Mouse (Mus musculus) subcutaneous adipose tissue, adult 2 months (tissue): Measurements from ENCODE around the gene Mbd3l1. TPM values are rescaled to one million over a fixed set of nuclear protein-coding genes. Genes with fewer than 3 reads are reported as not detected.

ENCODE experiments used
- polyA plus RNA-seq: library from polyadenylated mRNA; depleted of rRNA; stranded (reverse); fragments of >200 nt; gene quantifications from 2 replicates; pipeline ENCODE4 v1.2.3, GENCODE M21; 2012; ENCODE audit warnings: low replicate concordance; rRNA removed

Mbd3l1 gene
- polyA plus RNA-seq = not detected in 2 replicates

DNA sequence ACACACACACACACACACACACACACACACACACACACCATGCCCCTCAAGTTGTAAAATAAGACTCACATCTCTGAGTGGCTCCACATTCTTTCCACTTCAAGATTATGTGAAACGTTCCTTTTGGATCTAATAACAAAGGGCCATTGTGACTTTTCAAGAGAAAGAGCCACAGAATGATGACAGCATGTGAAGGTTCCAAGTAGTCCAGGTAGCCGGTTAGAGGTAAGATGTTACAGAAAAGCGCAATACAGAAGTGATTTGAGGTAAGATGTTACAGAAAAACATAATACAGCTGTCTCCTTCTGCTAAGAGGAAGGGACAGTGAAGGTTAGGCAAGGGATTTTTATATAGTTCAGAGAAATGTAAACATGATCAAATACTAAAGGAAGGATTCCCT, at the start of gene Mbd3l1, which contains the start of gene Zfp558:
Gene Mbd3l1 (plus strand): TSS at position 192 of the 400 bp plus-strand sequence.
Gene Zfp558 (minus strand): TSS at position 101 of the 400 bp plus-strand sequence.

DNA sequence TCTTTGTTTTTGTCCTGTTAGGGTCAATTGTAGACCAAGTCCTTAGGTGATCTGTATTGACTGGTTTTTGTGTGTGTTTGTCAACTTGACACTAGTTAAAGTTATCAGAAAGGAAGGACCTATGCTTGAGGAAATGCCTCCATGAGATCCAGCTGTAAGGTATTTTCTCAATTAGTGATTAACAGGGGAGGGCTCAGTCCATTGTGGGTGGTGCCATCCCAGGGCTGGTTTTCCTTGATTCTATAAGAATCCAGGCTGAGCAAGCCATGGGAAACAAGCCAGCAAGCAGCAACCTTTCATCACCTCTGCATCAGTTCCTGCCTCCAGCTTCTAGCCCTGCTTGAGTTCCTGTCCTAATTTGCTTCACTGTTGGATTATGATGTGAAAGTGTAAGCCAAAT, 47.8 kb upstream of the Mbd3l1 start, which contains the start of gene Mbd3l2:
Gene Mbd3l2 (plus strand): TSS at position 301 of the 400 bp plus-strand sequence.

Other genes starting within 250 kb of the Mbd3l1 start
- gene Chordc1, start 186.2 kb upstream of the Mbd3l1 start, polyA plus RNA-seq = 17.1 and 34.3 TPM in 2 replicates
- 5.1 and 7.5 TPM in 2 replicates for gene Naalad2, start 75.4 kb upstream of the Mbd3l1 start, polyA plus RNA-seq
- gene Ubtfl1, start 73.9 kb upstream of the Mbd3l1 start, polyA plus RNA-seq = not detected in 2 replicates
- gene Mbd3l2, start 47.7 kb upstream of the Mbd3l1 start, polyA plus RNA-seq = not detected in 2 replicates
- gene Zfp558, start 91 bp upstream of the Mbd3l1 start, polyA plus RNA-seq = 0.42 and 0.82 TPM in 2 replicates
- gene Muc16, start 196.2 kb downstream of the Mbd3l1 start, polyA plus RNA-seq = 1.9 and 3.1 TPM in 2 replicates